Mouse (Mus musculus) ES-E14 (cell line): ENCODE data around the gene Cpn1. TPM values are rescaled to one million over a fixed set of nuclear protein-coding genes. Genes with fewer than 3 reads are reported as not detected.

Experiments used
- DNase-seq: peaks from one replicate; pipeline ENCODE4 v3.0.0-alpha.2; 2013; ENCODE audit warnings: low read depth, low spot score
- H3K27ac ChIP-seq: 2 replicates; pipeline ENCODE4 v1.5.1; 2012; ENCODE audit warnings: low read depth, mild to moderate bottlenecking, low read length, moderate library complexity, mixed read lengths; ENCODE audit not compliant: poor library complexity, insufficient read depth, severe bottlenecking
- H3K36me3 ChIP-seq: 2 replicates; pipeline ENCODE4 v1.6.1; 2012; ENCODE audit warnings: mild to moderate bottlenecking, low read length, moderate library complexity, mixed read lengths; ENCODE audit not compliant: control insufficient read depth, poor library complexity, insufficient read depth, severe bottlenecking
- H3K4me1 ChIP-seq, 2 experiments: fragments of 150-350 bp in 1 of 2; sonication (generic) in 1 of 2; 2 replicates each; pipeline ENCODE4 v1.6.1; 2012; ENCODE audit warnings: low read length in 2 of 2, mild to moderate bottlenecking in 1 of 2, mixed read lengths in 1 of 2; ENCODE audit not compliant: control insufficient read depth in 2 of 2, insufficient read depth in 2 of 2, poor library complexity in 1 of 2
- H3K4me3 ChIP-seq, 2 experiments: fragments of 150-350 bp in 1 of 2; sonication (generic) in 1 of 2; 2 replicates each; pipeline ENCODE4 v1.5.1; 2012; ENCODE audit warnings: low read length in 2 of 2, low read depth in 1 of 2, mild to moderate bottlenecking in 1 of 2, mixed read lengths in 1 of 2; ENCODE audit not compliant: insufficient read depth in 1 of 2, poor library complexity in 1 of 2, severe bottlenecking in 1 of 2
- H3K9ac ChIP-seq: 2 replicates; pipeline ENCODE4 v1.6.1; 2012; ENCODE audit warnings: low read depth, mild to moderate bottlenecking, low read length, mixed read lengths; ENCODE audit not compliant: poor library complexity, insufficient read depth, severe bottlenecking
- H3K9me3 ChIP-seq: fragments of 150-350 bp; sonication (generic); 2 replicates; pipeline ENCODE4 v1.6.1; 2012; ENCODE audit warnings: low read depth, mild to moderate bottlenecking, low read length; ENCODE audit not compliant: control insufficient read depth, insufficient read depth
- CHD2 ChIP-seq: IDR thresholded peaks from 2 replicates; pipeline ENCODE4 v1.6.1; 2014; ENCODE audit warnings: mild to moderate bottlenecking, low read depth, low read length, inconsistent platforms
- HCFC1 ChIP-seq: IDR thresholded peaks from 2 replicates; pipeline ENCODE4 v1.6.1; 2012; ENCODE audit warnings: low read length, inconsistent platforms, borderline replicate concordance; ENCODE audit not compliant: insufficient read depth
- MAFK ChIP-seq: IDR thresholded peaks from 2 replicates; pipeline ENCODE4 v1.6.1; 2014; ENCODE audit warnings: mild to moderate bottlenecking, low read depth, low read length, inconsistent platforms; ENCODE audit not compliant: insufficient read depth
- ZC3H11A ChIP-seq: IDR thresholded peaks from 2 replicates; pipeline ENCODE4 v1.6.1; 2012; ENCODE audit warnings: low read depth, mild to moderate bottlenecking, inconsistent platforms, low read length, borderline replicate concordance
- ZNF384 ChIP-seq: IDR thresholded peaks from 2 replicates; pipeline ENCODE4 v1.6.1; 2012; ENCODE audit warnings: low read depth, low read length, inconsistent platforms
- in situ Hi-C, 2 experiments: fragments of 600-800 bp; cut with MboI; formaldehyde crosslinking; loops; one replicate each; pipeline ENCODE4 v1.15.1; 2025; ENCODE audit warnings: low sequenced_read_pairs in 2 of 2, inconsistent platforms in 1 of 2; ENCODE audit not compliant: unreplicated experiment in 2 of 2
- total RNA-seq: library from RNA; depleted of rRNA; stranded (reverse); fragments of 300-350 nt; gene quantifications from 2 replicates; pipeline ENCODE4 v1.2.3, GENCODE M21; 2012

Cpn1 gene
- total RNA-seq, 1 experiment: 11.8 TPM

DNA sequence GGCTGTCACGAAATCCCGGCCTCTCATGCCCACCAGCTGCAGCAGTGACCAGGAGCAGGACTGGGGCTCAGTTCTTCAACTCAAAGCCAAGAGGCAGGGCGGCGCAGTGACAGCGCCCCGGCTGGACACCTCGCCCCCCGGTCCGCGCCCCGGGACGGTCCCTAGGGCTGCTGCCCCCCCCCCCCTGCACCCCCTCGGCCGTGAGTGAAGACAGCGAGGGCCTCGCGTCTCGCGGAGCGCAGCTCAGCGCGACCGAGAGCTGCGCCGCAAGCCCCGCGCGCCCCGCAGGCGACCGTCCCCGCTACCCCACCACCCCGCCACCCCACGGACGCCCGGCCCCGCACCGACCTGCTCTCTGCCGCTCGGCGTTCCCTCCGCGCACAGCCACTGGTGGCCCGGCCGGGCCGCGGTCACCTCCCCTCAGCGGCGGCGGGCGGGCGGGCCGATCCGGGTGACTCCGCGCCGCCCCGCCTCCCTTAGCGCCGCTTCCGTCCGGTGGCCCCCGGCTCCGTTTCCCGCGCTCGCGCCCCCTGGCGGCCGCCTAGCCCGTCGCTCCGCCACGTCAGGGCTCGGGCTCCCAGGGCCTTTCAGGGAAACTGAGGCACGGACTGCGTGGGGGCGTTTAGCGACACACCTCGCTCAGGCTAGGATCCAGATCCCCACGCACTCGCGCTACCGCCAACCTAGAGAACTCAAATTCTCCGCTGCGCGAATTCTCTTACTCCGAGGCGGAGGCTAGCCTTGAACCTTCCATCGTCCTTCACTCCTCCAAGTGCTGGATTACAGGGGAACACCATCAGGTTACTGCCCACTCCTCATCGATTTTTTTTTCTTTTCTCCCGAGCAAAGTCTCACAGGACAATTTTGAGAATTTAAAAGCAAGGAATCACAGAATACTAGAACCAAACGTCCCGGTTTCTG lies 46.3 kb downstream of the Cpn1 start, which contains the start of gene Dnmbp:
Dnmbp (minus strand) TSS at position 423 of the 921 bp plus-strand sequence.
- Histone ChIP-seq H3K27ac (no peak within 1 kb of the TSS), H3K9me3 (no peaks in the 10 kb centered on the region), H3K4me1 (peaks cover 2 to 3% of the 10 kb centered on the region in 2 experiments; a peak in 3 of 4 replicates), H3K4me3 (peak within 1 kb of the TSS; percentile 77 to 83), H3K9ac (peak within 1 kb of the TSS; percentile 69), H3K36me3 (no peaks in the 10 kb centered on the region)
- DNase-seq: no peak
- in situ Hi-C loops: no loop called here
- no peak for TF ChIP-seq ZNF384
- TF ChIP-seq MAFK: no peak
- TF ChIP-seq ZC3H11A: no peak
- no peak for TF ChIP-seq HCFC1
- TF ChIP-seq CHD2: no peak

DNA sequence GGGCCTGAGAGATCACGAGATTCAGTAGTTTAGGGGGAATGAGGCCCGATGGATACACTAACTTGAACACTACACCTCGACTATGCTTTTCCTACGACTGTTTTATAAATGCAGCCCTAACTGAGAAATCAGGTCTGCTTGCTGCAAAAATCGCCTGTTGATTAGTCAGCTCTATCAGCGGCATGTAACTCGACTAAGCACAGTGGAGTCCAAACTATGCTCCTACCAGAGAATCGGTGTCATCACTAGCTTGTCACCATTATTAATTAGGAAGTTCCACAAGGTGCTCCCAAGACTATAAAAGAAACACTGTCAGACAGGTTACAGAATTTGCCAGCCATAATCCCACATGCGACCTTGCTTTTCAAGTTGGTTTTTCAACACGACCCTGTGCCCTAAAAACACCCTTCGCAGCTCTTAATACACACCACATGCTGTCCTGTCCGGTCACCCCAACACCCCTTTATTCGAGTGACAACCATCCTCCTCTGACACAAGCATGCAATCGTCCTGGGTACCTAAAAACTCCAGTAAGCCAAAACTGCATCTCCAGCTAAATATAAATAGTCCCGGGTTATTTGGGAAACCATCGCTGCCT lies 47.1 kb downstream of the Cpn1 start:
- peak overlapping the region; percentile 69; the same call in 1 of the 2 replicates for H3K9ac ChIP-seq
- H3K9me3 ChIP-seq: no peaks in the 10 kb centered on the region
- H3K4me3 ChIP-seq: peak overlapping the region; percentile 77 to 83
- H3K4me1 ChIP-seq: peaks cover 2 to 3% of the 10 kb centered on the region in 2 experiments; a peak in 3 of 4 replicates
- no peak overlapping the region for H3K27ac ChIP-seq
- DNase-seq: no peak
- TF ChIP-seq ZC3H11A: no peak
- no peak for TF ChIP-seq CHD2
- no peak for TF ChIP-seq HCFC1
- no peaks in the 10 kb centered on the region for H3K36me3 ChIP-seq
- in situ Hi-C loops: no loop called here

DNA sequence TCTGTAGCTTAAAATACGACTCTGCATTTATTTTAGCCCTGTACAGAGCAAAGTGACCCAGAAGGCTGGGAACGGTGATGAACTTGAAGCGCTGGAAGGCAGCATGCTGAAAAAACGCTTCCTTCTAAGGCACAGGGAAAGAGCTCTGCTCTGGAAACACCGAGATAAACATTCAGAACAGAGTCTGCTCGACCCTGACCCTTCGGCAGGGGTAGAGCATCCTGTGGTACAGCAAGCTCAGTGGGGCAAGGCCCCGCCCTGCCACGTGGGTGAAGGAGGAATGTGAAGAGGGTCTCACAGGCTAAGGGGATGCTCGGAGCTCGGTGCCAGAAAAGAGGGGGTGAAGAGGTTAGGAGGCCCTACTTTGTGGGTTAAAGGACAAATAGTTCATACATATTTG lies 48.0 kb downstream of the Cpn1 start:
- H3K9me3 ChIP-seq: no peaks in the 10 kb centered on the region
- in situ Hi-C loops: no loop called here
- no peak overlapping the region for H3K4me3 ChIP-seq
- TF ChIP-seq MAFK (no peak), HCFC1 (no peak), ZNF384 (no peak), CHD2 (no peak), ZC3H11A (no peak)
- no peaks in the 10 kb centered on the region for H3K36me3 ChIP-seq
- no peak overlapping the region for H3K9ac ChIP-seq
- DNase-seq: no peak
- no peak overlapping the region for H3K27ac ChIP-seq
- H3K4me1 ChIP-seq: peaks cover 2 to 3% of the 10 kb centered on the region in 2 experiments; a peak in 3 of 4 replicates

DNA sequence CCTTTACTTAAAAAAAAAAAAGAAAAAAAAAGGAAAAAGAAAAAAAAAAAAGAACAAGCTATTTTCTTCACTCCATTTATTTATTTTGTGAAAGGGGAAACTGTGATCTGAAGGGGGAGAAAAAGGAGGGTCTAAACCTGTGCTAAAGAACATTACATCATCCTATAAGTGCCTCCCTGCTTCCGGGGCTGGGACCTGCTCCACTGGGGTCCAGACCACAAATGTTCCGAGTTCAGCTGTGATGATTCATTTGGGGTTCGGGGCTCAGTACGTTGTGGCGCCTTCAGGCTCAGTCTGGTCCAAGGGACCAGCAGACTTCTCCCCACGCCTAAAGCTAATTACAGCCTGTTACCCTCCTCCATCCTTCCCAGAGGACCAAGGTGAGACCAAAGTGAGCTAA lies 55.4 kb downstream of the Cpn1 start:
- peaks cover 0 to 8% of the 10 kb centered on the region in 2 experiments; a peak in 2 of 4 replicates for H3K4me1 ChIP-seq
- in situ Hi-C loops: no loop called here
- H3K27ac ChIP-seq: no peak overlapping the region
- no peaks in the 10 kb centered on the region for H3K36me3 ChIP-seq
- H3K4me3 ChIP-seq: no peak overlapping the region
- TF ChIP-seq HCFC1 (no peak), ZNF384 (no peak), MAFK (no peak), CHD2 (no peak), ZC3H11A (no peak)
- H3K9me3 ChIP-seq: no peaks in the 10 kb centered on the region
- no peak for DNase-seq
- no peak overlapping the region for H3K9ac ChIP-seq
